Comparison of ENCODE assay signal across 8 mouse cellular contexts in genomic region chr8:84798446-84799135, GRCm38 (mm10). TPM values are rescaled to one million over a fixed set of nuclear protein-coding genes. Genes with fewer than 3 reads are reported as not detected.
DNase-seq lines count a peak whose midpoint lies in the region; ATAC-seq and TF ChIP-seq lines count a peak whose summit lies in the region.

No protein-coding gene starts in this region.

- DNase-seq in lung, postnatal 4 days: no peak
- DNase-seq in limb, embryonic 10.5 days (ENCODE audit: low spot score): no peak
- DNase-seq in thymus, postnatal 4 days: no peak
- no peak for DNase-seq in natural killer cell, adult 2 months (ENCODE audit: low spot score in 2 of 2)

- peak overlapping the region; percentile 81 for H3K4me2 ChIP-seq in lung, embryonic 15.5 days
- peak overlapping the region; percentile 67 for H3K4me2 ChIP-seq in embryonic facial prominence, embryonic 12.5 days (replicated peaks)

- no peaks in the 10 kb centered on the region for H3K27me3 ChIP-seq in lung, embryonic 15.5 days
- peaks cover 89% of the 10 kb centered on the region for H3K27me3 ChIP-seq in embryonic facial prominence, embryonic 12.5 days
- H3K27me3 ChIP-seq in limb, embryonic 10.5 days (ENCODE audit: low read depth, poor library complexity, severe bottlenecking): peaks cover 97% of the 10 kb centered on the region

- H3K36me3 ChIP-seq in lung, embryonic 15.5 days: peaks cover 5% of the 10 kb centered on the region; the same call in 1 of the 2 replicates
- H3K36me3 ChIP-seq in embryonic facial prominence, embryonic 12.5 days: peaks cover 13% of the 10 kb centered on the region
- no peaks in the 10 kb centered on the region for H3K36me3 ChIP-seq in limb, embryonic 10.5 days

- H3K4me3 ChIP-seq in lung, embryonic 15.5 days: peak overlapping the region; percentile 86
- peak overlapping the region; percentile 67 for H3K4me3 ChIP-seq in embryonic facial prominence, embryonic 12.5 days
- peak overlapping the region; percentile 59 for H3K4me3 ChIP-seq in limb, embryonic 10.5 days
- peak overlapping the region; percentile 70 for H3K4me3 ChIP-seq in olfactory bulb, adult 2 months (ENCODE audit: insufficient read depth, low read depth, low read length)

- TF ChIP-seq CTCF in olfactory bulb, adult 2 months (IDR thresholded peaks at IDR 0.05; ENCODE audit: insufficient read depth, low read depth, low read length): no peak

- H3K27ac ChIP-seq in lung, embryonic 15.5 days: peak overlapping the region; percentile 94
- H3K27ac ChIP-seq in embryonic facial prominence, embryonic 12.5 days: no peak overlapping the region
- peak overlapping the region; percentile 82 for H3K27ac ChIP-seq in limb, embryonic 10.5 days
- H3K27ac ChIP-seq in olfactory bulb, adult 2 months (ENCODE audit: insufficient read depth, low read depth, low read length): 0 out of 2 replicates have a peak overlapping the region, but pooled peaks have one; percentile 1

- no peak for TF ChIP-seq POLR2A in olfactory bulb, adult 2 months (IDR thresholded peaks at IDR 0.05; ENCODE audit: insufficient read depth, low read depth, low read length)

- H3K9me3 ChIP-seq in lung, embryonic 15.5 days: no peaks in the 10 kb centered on the region
- no peaks in the 10 kb centered on the region for H3K9me3 ChIP-seq in embryonic facial prominence, embryonic 12.5 days
- H3K9me3 ChIP-seq in limb, embryonic 10.5 days (replicated peaks): no peaks in the 10 kb centered on the region

- WGBS in lung, embryonic 15.5 days: 56% methylated on average over 10 of the region's 10 CpGs
- 34% methylated on average over 10 of the region's 10 CpGs for WGBS in embryonic facial prominence, embryonic 12.5 days
- WGBS in limb, embryonic 10.5 days: 33% methylated on average over 10 of the region's 10 CpGs
- 75% methylated on average over 10 of the region's 10 CpGs for WGBS in olfactory bulb, adult 2 months

- peaks cover 56% of the 10 kb centered on the region for H3K4me1 ChIP-seq in lung, embryonic 15.5 days
- H3K4me1 ChIP-seq in embryonic facial prominence, embryonic 12.5 days: peaks cover 37% of the 10 kb centered on the region
- peaks cover 31% of the 10 kb centered on the region for H3K4me1 ChIP-seq in limb, embryonic 10.5 days
- peaks cover 27% of the 10 kb centered on the region for H3K4me1 ChIP-seq in olfactory bulb, adult 2 months (ENCODE audit: control insufficient read depth, insufficient read depth, low read length)

- peak overlapping the region; percentile 93 for H3K9ac ChIP-seq in lung, embryonic 15.5 days
- H3K9ac ChIP-seq in embryonic facial prominence, embryonic 12.5 days: peak overlapping the region; percentile 94

- no peak for ATAC-seq in lung, embryonic 15.5 days (ENCODE audit: borderline replicate concordance, extremely low read depth, low FRiP score, low TSS enrichment)
- ATAC-seq in embryonic facial prominence, embryonic 12.5 days (ENCODE audit: insufficient number of reproducible peaks, insufficient read depth, low FRiP score, low TSS enrichment): no peak
- no peak for ATAC-seq in monocyte, adult 5-6 weeks (replicated peaks; ENCODE audit: insufficient number of reproducible peaks, low FRiP score, low TSS enrichment, poor library complexity, severe bottlenecking)

RNA-seq across cellular contexts. Expression of gene Nfix, which starts 1.6 kb away (rescaled TPM):
- polyA plus RNA-seq in lung, embryonic 15.5 days (2015; fragmentation: Nextera tagmentation; extraction: Ambion mirVana): 39.2 and 42.7 TPM in 2 replicates
- 18.4 and 21.2 TPM in 2 replicates for polyA plus RNA-seq in embryonic facial prominence, embryonic 12.5 days (2016; fragmentation: Nextera tagmentation; extraction: Ambion mirVana)
- 0.24 and 2.1 TPM in 2 replicates for polyA plus RNA-seq in limb, embryonic 10.5 days (2016; fragmentation: Nextera tagmentation; extraction: Ambion mirVana)
- not detected in 2 replicates for polyA plus RNA-seq in olfactory bulb, adult 2 months (2012; ENCODE audit: insufficient read depth, insufficient read length, low replicate concordance, missing spikeins)
- total RNA-seq in monocyte, adult 5-6 weeks (2017): 8.1 to 16.7 TPM (median 9.9 TPM) in 3 replicates

RNA-seq across cellular contexts. Expression of gene Dand5, which starts 24.0 kb away (rescaled TPM):
- 6.0 and 6.3 TPM in 2 replicates for polyA plus RNA-seq in lung, embryonic 15.5 days (2015; fragmentation: Nextera tagmentation; extraction: Ambion mirVana)
- polyA plus RNA-seq in embryonic facial prominence, embryonic 12.5 days (2016; fragmentation: Nextera tagmentation; extraction: Ambion mirVana): 5.3 and 5.5 TPM in 2 replicates
- 1.9 and 2.7 TPM in 2 replicates for polyA plus RNA-seq in limb, embryonic 10.5 days (2016; fragmentation: Nextera tagmentation; extraction: Ambion mirVana)
- not detected in 2 replicates for polyA plus RNA-seq in olfactory bulb, adult 2 months (2012; ENCODE audit: insufficient read depth, insufficient read length, low replicate concordance, missing spikeins)
- total RNA-seq in monocyte, adult 5-6 weeks (2017): 3.6 to 4.0 TPM (median 3.8 TPM) in 3 replicates

RNA-seq across cellular contexts. Expression of gene Gadd45gip1, which starts 32.7 kb away (rescaled TPM):
- polyA plus RNA-seq in lung, embryonic 15.5 days (2015; fragmentation: Nextera tagmentation; extraction: Ambion mirVana): 43.4 and 47.0 TPM in 2 replicates
- polyA plus RNA-seq in embryonic facial prominence, embryonic 12.5 days (2016; fragmentation: Nextera tagmentation; extraction: Ambion mirVana): 46.7 and 46.8 TPM in 2 replicates
- polyA plus RNA-seq in limb, embryonic 10.5 days (2016; fragmentation: Nextera tagmentation; extraction: Ambion mirVana): 51.7 and 54.4 TPM in 2 replicates
- not detected in 2 replicates for polyA plus RNA-seq in olfactory bulb, adult 2 months (2012; ENCODE audit: insufficient read depth, insufficient read length, low replicate concordance, missing spikeins)
- 10.0 to 12.8 TPM (median 11.2 TPM) in 3 replicates for total RNA-seq in monocyte, adult 5-6 weeks (2017)

RNA-seq across cellular contexts. Expression of gene Rad23a, which starts 41.9 kb away (rescaled TPM):
- 112 and 127 TPM in 2 replicates for polyA plus RNA-seq in lung, embryonic 15.5 days (2015; fragmentation: Nextera tagmentation; extraction: Ambion mirVana)
- polyA plus RNA-seq in embryonic facial prominence, embryonic 12.5 days (2016; fragmentation: Nextera tagmentation; extraction: Ambion mirVana): 96.0 TPM in 2 replicates
- 119 and 122 TPM in 2 replicates for polyA plus RNA-seq in limb, embryonic 10.5 days (2016; fragmentation: Nextera tagmentation; extraction: Ambion mirVana)
- polyA plus RNA-seq in olfactory bulb, adult 2 months (2012; ENCODE audit: insufficient read depth, insufficient read length, low replicate concordance, missing spikeins): not detected in 2 replicates
- 31.6 to 37.2 TPM (median 34.2 TPM) in 3 replicates for total RNA-seq in monocyte, adult 5-6 weeks (2017)

RNA-seq across cellular contexts. Expression of gene Calr, which starts 48.1 kb away (rescaled TPM):
- polyA plus RNA-seq in lung, embryonic 15.5 days (2015; fragmentation: Nextera tagmentation; extraction: Ambion mirVana): 1,037 and 1,080 TPM in 2 replicates
- 919 and 944 TPM in 2 replicates for polyA plus RNA-seq in embryonic facial prominence, embryonic 12.5 days (2016; fragmentation: Nextera tagmentation; extraction: Ambion mirVana)
- polyA plus RNA-seq in limb, embryonic 10.5 days (2016; fragmentation: Nextera tagmentation; extraction: Ambion mirVana): 820 and 843 TPM in 2 replicates
- polyA plus RNA-seq in olfactory bulb, adult 2 months (2012; ENCODE audit: insufficient read depth, insufficient read length, low replicate concordance, missing spikeins): 225 TPM in 1 of 2 replicates, not detected in the other
- 1,036 to 1,300 TPM (median 1,079 TPM) in 3 replicates for total RNA-seq in monocyte, adult 5-6 weeks (2017)

Comparison
In these comparisons a context has a peak if more than half of its experiments do, and no peak if none do; other contexts are left out.
1. RNA of gene Gadd45gip1, which starts 32.7 kb away (polyA plus RNA-seq): 51.7 to 54.4 TPM in limb, embryonic 10.5 days, 46.7 to 46.8 TPM in embryonic facial prominence, embryonic 12.5 days and 43.4 to 47.0 TPM in lung, embryonic 15.5 days; not detected in olfactory bulb, adult 2 months; every median in the first group is over 10 times any median in the second.
2. Peak in every context shown above with its lines, with median percentiles within 50 percentile points of each other: H3K4me3 ChIP-seq.